Mouse (Mus musculus) ES-E14 (cell line): ENCODE data around the gene Kcnmb2.

Experiments
- CHD2 ChIP-seq: IDR thresholded peaks from 2 replicates; pipeline ENCODE4 v1.6.1; 2014; ENCODE audit warnings: mild to moderate bottlenecking, low read depth, low read length, inconsistent platforms
- HCFC1 ChIP-seq: IDR thresholded peaks from 2 replicates; pipeline ENCODE4 v1.6.1; 2012; ENCODE audit warnings: low read length, inconsistent platforms, borderline replicate concordance; ENCODE audit not compliant: insufficient read depth
- ZC3H11A ChIP-seq: IDR thresholded peaks from 2 replicates; pipeline ENCODE4 v1.6.1; 2012; ENCODE audit warnings: low read depth, mild to moderate bottlenecking, inconsistent platforms, low read length, borderline replicate concordance
- ZNF384 ChIP-seq: IDR thresholded peaks from 2 replicates; pipeline ENCODE4 v1.6.1; 2012; ENCODE audit warnings: low read depth, low read length, inconsistent platforms

GRCm38 (mm10) chr3:32180519-32180918 lies 278.2 kb downstream of the Kcnmb2 start:
- TF ChIP-seq ZNF384 (no peak), CHD2 (no peak), ZC3H11A (no peak), HCFC1 (no peak)
